Mouse (Mus musculus) limb, embryonic 12.5 days (tissue): ENCODE results near the gene Sec14l5. TPM values are rescaled to one million over a fixed set of nuclear protein-coding genes. Genes with fewer than 3 reads are reported as not detected.

Experiments used
- microRNA-seq: library from miRNA; unstranded; fragments of <30 nt; microRNA quantifications from one replicate; pipeline ENCODE4, GENCODE M21; 2017
- polyA plus RNA-seq: library from polyadenylated mRNA; unstranded; fragments of >200 nt; fragmentation: Nextera tagmentation; extraction: Ambion mirVana; gene quantifications from 2 replicates; pipeline ENCODE4 v1.2.1, GENCODE M21; 2016

Sec14l5 gene
- polyA plus RNA-seq, 1 experiment from 2014 or later = 0.04 TPM

Small RNA genes within 50 kb of the gene (microRNA-seq; reads per million reads assigned to microRNA genes)
- not detected for gene Gm23689
- gene Gm26095 = not detected
- not detected for gene Mir6364

Other genes with a start within 250 kb of the Sec14l5 start
- 168 and 171 TPM in 2 replicates for gene Nudt16l1, start 208.3 kb upstream of the Sec14l5 start, polyA plus RNA-seq
- 63.0 and 67.6 TPM in 2 replicates for gene Anks3, start 182.9 kb upstream of the Sec14l5 start, polyA plus RNA-seq
- 0.08 TPM in 1 of 2 replicates, not detected in the other for gene Sept12, start 149.3 kb upstream of the Sec14l5 start, polyA plus RNA-seq
- gene Smim22, start 139.8 kb upstream of the Sec14l5 start, polyA plus RNA-seq = 1.6 and 4.3 TPM in 2 replicates
- gene Rogdi, start 133.6 kb upstream of the Sec14l5 start, polyA plus RNA-seq = 71.5 and 74.3 TPM in 2 replicates
- 168 and 174 TPM in 2 replicates for gene Glyr1, start 97.2 kb upstream of the Sec14l5 start, polyA plus RNA-seq
- 26.8 and 27.0 TPM in 2 replicates for gene Ubn1, start 97.1 kb upstream of the Sec14l5 start, polyA plus RNA-seq
- gene Ppl, start 14.7 kb upstream of the Sec14l5 start, polyA plus RNA-seq = 3.3 TPM in 2 replicates
- 14.5 and 14.7 TPM in 2 replicates for gene Nagpa, start 56.9 kb downstream of the Sec14l5 start, polyA plus RNA-seq
- 1.2 and 1.4 TPM in 2 replicates for gene AU021092, start 75.2 kb downstream of the Sec14l5 start, polyA plus RNA-seq
- gene Alg1, start 86.5 kb downstream of the Sec14l5 start, polyA plus RNA-seq = 27.8 and 28.2 TPM in 2 replicates
- gene Eef2kmt, start 108.9 kb downstream of the Sec14l5 start, polyA plus RNA-seq = 14.3 and 16.8 TPM in 2 replicates